Mouse (Mus musculus) bone marrow macrophage, adult 2 months (primary cell): ENCODE measurements around the gene Pard3. TPM values are rescaled to one million over a fixed set of nuclear protein-coding genes. Genes with fewer than 3 reads are reported as not detected.

Experiments used
- H3K27ac ChIP-seq: 2 replicates; pipeline ENCODE4 v1.5.1; 2012; ENCODE audit warnings: low read depth, low read length; ENCODE audit not compliant: insufficient read depth
- H3K4me1 ChIP-seq: 2 replicates; pipeline ENCODE4 v1.6.1; 2012; ENCODE audit warnings: low read length; ENCODE audit not compliant: control insufficient read depth, insufficient read depth
- H3K4me3 ChIP-seq: 2 replicates; pipeline ENCODE4 v1.5.1; 2012; ENCODE audit warnings: mild to moderate bottlenecking, low read length, moderate library complexity; ENCODE audit not compliant: insufficient read depth
- CTCF ChIP-seq: IDR thresholded peaks from 2 replicates; pipeline ENCODE4 v1.5.1; 2012; ENCODE audit warnings: low read depth, mild to moderate bottlenecking, low read length, moderate library complexity
- POLR2A ChIP-seq: IDR thresholded peaks from 2 replicates; pipeline ENCODE4 v1.6.1; 2012; ENCODE audit warnings: mild to moderate bottlenecking, low read depth, low read length, borderline replicate concordance
- polyA plus RNA-seq: library from polyadenylated mRNA; stranded (reverse); fragments of >200 nt; gene quantifications from 2 replicates; pipeline ENCODE4 v1.2.4, GENCODE M21; 2012; ENCODE audit not compliant: missing spikeins, insufficient read depth, insufficient read length

Pard3 gene
- polyA plus RNA-seq, 1 experiment: 0.11 TPM

GRCm38 (mm10) chr8:127330258-127331187, 266.8 kb downstream of the Pard3 start:
- Histone ChIP-seq H3K4me3 (no peak overlapping the region), H3K4me1 (peaks cover 12% of the 10 kb centered on the region), H3K27ac (peak overlapping the region; percentile 27)
- TF ChIP-seq CTCF (no peak), POLR2A (no peak)

DNA sequence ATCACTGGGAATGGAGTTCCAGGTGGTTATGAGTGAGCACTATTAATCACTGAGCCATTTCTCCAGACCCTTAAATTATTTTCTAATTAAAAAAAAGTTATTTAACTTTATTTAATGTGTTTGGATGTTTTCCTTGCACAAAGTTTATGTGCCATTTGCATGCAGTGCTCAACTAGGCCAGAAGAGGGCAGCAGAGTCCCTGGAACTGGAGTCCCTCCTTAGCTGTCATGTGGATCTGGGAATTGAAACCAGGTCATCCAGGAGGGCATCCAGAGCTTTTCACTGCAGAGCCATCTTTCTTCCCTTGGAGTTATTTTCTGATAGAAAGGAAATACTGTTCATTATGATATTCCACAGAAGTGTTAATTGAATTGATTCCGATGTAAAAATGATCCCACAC, 268.1 kb downstream of the Pard3 start:
- Histone ChIP-seq H3K27ac (no peak overlapping the region), H3K4me1 (peaks cover 12% of the 10 kb centered on the region), H3K4me3 (no peak overlapping the region)
- no peak for TF ChIP-seq POLR2A
- TF ChIP-seq CTCF: peak; percentile 68

DNA sequence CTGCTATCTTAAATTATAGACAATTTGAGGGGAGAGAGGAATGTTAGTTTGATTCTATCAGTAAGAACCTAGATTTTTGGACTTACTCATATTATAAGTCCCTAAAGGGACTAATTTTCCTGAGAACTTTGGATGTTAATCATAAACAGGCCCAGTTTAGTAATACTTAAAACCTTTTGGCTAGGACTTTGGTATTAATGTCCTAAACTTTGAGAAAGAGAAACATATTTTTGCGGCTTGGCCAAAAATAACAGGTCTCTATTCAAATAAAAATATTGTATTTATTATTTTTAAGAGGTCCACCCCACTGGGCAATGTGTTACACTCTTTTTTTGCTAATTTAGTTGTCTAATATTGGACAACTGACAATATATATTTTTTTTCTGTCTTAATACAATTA, 271.5 kb downstream of the Pard3 start:
- no peak for TF ChIP-seq CTCF
- no peak for TF ChIP-seq POLR2A
- H3K4me3 ChIP-seq: no peak overlapping the region
- H3K4me1 ChIP-seq: peaks cover 4% of the 10 kb centered on the region
- H3K27ac ChIP-seq: no peak overlapping the region

GRCm38 (mm10) chr8:127338183-127338582, 274.5 kb downstream of the Pard3 start:
- no peak overlapping the region for H3K27ac ChIP-seq
- H3K4me3 ChIP-seq: no peak overlapping the region
- H3K4me1 ChIP-seq: no peaks in the 10 kb centered on the region
- TF ChIP-seq POLR2A: no peak
- TF ChIP-seq CTCF: no peak

DNA sequence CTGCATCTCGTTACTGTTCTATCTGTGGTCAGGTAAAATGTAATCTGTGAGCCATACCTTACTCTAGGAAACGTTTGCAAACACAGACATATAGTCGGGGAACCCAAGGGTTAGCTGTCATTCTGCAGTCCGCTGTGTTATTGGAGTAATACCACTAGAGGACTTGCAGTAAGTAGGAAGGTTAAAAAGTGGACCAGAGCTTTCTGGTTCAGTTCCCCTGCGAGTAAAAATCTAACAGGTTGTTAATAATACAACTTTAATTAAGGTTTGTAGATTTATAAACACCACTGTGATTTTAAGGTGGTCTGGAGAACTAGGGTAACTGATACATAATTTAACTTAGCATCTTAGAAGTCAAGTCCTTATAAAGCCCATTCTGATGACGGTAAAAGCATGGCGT, 277.4 kb downstream of the Pard3 start:
- H3K4me1 ChIP-seq: no peaks in the 10 kb centered on the region
- TF ChIP-seq POLR2A (no peak), CTCF (no peak)

DNA sequence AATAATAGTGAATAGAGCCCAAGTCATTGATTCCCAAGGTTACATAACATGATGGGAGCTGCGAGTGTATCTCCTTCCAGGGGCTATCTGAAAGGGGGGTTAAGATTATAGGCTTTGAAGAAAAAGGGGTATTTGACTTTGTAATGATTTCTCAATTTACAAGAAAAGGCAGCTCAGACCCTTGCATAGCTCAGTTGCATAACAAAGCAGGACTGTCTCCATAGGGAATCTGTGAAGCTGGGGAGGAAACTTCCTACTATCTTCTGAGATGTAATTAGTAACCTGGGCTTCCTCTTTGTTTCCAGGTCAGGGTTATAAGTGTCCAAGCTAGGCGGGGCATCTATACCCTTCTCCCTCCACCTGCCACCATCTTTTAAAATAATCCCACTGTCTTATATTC, 279.4 kb downstream of the Pard3 start:
- Histone ChIP-seq H3K4me1 (no peaks in the 10 kb centered on the region), H3K27ac (no peak overlapping the region), H3K4me3 (no peak overlapping the region)
- TF ChIP-seq POLR2A (no peak), CTCF (no peak)

More for the DNA sequence above, 277.4 kb downstream of the Pard3 start:
- H3K27ac ChIP-seq: no peak overlapping the region
- H3K4me3 ChIP-seq: no peak overlapping the region

DNA sequence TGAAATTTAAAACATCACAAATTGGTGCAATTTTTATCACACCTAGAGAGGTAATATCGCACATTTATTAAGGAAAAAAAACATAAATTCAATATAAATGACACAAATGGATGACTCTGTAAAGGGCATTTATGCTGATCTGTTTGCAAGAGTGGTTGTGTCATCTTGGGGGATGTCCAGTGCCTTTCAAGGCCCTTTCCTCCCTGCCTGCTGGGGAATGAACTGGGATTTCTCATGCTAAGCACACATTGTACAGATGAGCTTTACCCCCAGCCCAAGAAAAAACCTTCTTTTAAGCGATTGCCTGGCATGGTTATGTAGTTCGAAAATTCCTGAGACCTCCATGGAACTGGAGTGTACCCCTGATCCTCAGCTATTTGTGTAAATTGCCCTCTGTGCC, 280.7 kb downstream of the Pard3 start:
- Histone ChIP-seq H3K4me1 (no peaks in the 10 kb centered on the region), H3K27ac (no peak overlapping the region), H3K4me3 (no peak overlapping the region)
- no peak for TF ChIP-seq CTCF
- TF ChIP-seq POLR2A: no peak

DNA sequence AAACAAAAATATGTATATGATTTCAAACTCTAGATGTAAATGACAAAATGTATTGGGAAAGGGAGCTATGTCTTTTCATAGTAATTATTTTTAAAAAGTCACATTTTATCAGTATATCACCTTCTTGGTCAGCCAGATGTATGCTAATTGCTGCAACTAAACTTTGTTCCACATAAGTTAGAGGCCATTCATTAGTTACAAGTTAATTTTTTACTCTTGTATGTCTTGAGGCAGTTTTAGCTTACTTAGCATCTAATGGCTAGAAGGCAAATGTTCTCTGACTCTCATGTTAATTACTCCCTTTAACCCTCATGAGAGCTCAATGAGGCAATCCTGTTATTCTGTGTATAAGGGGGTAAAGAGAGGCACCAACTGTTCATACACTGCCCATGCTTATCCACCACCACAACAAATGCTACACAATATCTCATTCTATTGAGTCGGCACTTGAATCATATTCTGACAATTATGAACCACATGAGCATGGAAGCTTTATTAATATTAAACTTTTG, 282.3 kb downstream of the Pard3 start:
- H3K27ac ChIP-seq: no peak overlapping the region
- no peaks in the 10 kb centered on the region for H3K4me1 ChIP-seq
- H3K4me3 ChIP-seq: no peak overlapping the region
- no peak for TF ChIP-seq POLR2A
- TF ChIP-seq CTCF: no peak

DNA sequence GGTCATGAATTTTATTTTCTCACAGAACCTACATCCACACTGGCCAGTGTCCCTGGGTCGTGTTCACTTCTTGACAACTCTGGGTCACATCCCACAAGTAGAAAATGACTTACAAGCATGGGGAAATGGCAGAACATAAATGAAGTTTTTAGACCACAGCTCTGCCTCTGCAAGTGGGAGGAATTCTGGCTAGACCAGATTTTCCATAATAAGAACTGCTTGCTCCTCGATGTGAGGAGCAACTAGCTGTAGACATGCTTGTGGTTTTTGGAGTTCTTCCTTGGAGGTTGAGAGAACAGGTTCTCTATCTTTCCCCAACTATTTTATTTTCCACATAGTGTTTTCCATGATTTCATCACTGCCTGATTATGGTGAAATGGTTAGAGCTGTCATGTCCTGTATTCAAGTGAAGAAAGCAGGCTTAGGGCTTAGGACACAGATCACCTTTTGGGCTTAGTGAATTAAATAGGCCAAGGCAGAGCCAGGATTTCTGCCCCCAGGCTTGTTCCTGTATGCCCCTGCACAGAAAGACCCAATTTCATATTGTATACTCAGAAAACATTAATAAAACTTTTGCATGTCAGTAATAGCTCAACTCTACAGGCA, 284.3 kb downstream of the Pard3 start:
- no peak for TF ChIP-seq POLR2A
- no peak for TF ChIP-seq CTCF
- H3K4me3 ChIP-seq: no peak overlapping the region

GRCm38 (mm10) chr8:127361796-127362195, 298.1 kb downstream of the Pard3 start:
- TF ChIP-seq POLR2A (no peak), CTCF (no peak)
- Histone ChIP-seq H3K4me1 (no peaks in the 10 kb centered on the region), H3K4me3 (no peak overlapping the region), H3K27ac (no peak overlapping the region)

More for the DNA sequence above, 284.3 kb downstream of the Pard3 start:
- Histone ChIP-seq H3K27ac (no peak overlapping the region), H3K4me1 (no peaks in the 10 kb centered on the region)
